Mouse (Mus musculus) bone marrow, adult 2 months (tissue): ENCODE measurements around the gene Zdhhc16. TPM values are rescaled to one million over a fixed set of nuclear protein-coding genes. Genes with fewer than 3 reads are reported as not detected.
"Not testable (repeated sequence)": the region's sequence is repeated elsewhere in the genome, so short reads cannot be mapped to it uniquely, and the experiment has no call there.

Experiments used
- H3K27ac ChIP-seq: fragments of 200-500 bp; 2 replicates; pipeline ENCODE4 v1.5.1; 2012; ENCODE audit warnings: low read depth, mild to moderate bottlenecking, control low read depth, inconsistent platforms, low read length; ENCODE audit not compliant: control insufficient read depth, poor library complexity, insufficient read depth
- H3K4me1 ChIP-seq: fragments of 200-500 bp; 2 replicates; pipeline ENCODE4 v1.6.1; 2011; ENCODE audit warnings: low read length; ENCODE audit not compliant: control insufficient read depth, insufficient read depth
- H3K4me3 ChIP-seq: fragments of 200-500 bp; replicated peaks from 2 replicates; pipeline ENCODE3; 2011; ENCODE audit warnings: mild to moderate bottlenecking, low read depth, low read length, control low read depth; ENCODE audit not compliant: control insufficient read depth
- CTCF ChIP-seq: fragments of 200-500 bp; IDR thresholded peaks from 2 replicates; pipeline ENCODE4 v1.5.1; 2011; ENCODE audit warnings: low read length, control low read depth; ENCODE audit not compliant: control insufficient read depth, insufficient read depth
- POLR2A ChIP-seq: fragments of 200-500 bp; IDR thresholded peaks from 2 replicates; pipeline ENCODE4 v1.6.1; 2011; ENCODE audit warnings: low read depth, mild to moderate bottlenecking, control low read depth, low read length, borderline replicate concordance; ENCODE audit not compliant: control insufficient read depth
- WGBS: fragments of 180-500 bp; shearing (Covaris S2); methylation state at CpG from one replicate; pipeline ENCODE4 v1.1.7; 2018; 5-methylcytosine and 5-hydroxymethylcytosine counted together
- polyA plus RNA-seq: library from polyadenylated mRNA; stranded (reverse); fragments of >200 nt; gene quantifications from 2 replicates; pipeline ENCODE4 v1.2.4, GENCODE M21; 2011; ENCODE audit warnings: low replicate concordance; ENCODE audit not compliant: missing spikeins, insufficient read depth, insufficient read length

Gene Zdhhc16
- polyA plus RNA-seq, 1 experiment: 59.8 TPM

DNA sequence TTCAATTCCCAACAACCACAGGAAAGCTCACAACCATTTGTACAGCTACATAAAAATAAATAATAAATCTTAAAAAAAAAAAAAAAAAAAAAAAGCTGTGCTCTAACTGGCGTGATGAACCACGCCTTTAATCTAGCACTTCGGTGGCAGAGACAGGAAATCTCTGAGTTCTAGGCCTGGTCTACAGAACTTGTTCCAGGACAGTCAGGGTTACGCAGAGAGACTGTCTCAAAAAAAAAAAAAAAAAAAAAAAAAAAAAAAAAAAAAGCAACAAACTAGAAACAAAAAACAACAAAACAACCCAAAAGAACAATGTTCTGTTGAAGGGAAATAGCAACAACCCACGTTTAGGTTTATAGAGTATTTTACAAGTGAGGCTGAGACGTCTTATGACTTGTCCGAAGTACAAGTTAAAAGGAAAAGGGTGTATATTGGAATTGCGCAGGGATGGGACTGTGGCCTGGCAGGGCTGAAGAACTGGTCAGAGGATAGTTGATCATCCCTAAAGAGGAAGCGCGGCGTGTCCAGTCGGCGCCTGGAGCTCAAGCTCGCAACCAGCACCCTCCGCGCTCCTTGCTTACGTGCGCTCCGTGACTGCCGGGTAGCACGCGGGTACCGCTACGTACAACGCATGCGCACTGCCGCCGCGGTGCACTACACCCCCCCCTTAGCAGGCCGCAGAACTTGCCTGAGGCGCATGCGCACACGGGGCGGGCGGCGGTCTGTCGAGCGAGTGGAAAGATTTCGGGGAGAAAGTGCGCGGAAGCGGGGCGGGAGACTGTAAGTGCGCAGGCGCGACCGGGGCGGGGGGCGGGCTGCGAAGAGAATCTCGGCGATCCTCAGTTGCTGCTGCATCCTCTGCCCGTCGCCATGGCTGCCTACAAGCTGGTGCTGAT, 21.9 kb upstream of the Zdhhc16 start, which contains the start of gene Pgam1:
Gene Pgam1 (plus strand): TSS at position 746 of the 896 bp plus-strand sequence.
- 2% methylated on average over 54 of the region's 54 CpGs for WGBS
- TF ChIP-seq POLR2A (peak; percentile 71; the same call in 1 of the 2 replicates), CTCF (no peak)
- peaks cover 6% of the 10 kb centered on the region for H3K4me1 ChIP-seq

DNA sequence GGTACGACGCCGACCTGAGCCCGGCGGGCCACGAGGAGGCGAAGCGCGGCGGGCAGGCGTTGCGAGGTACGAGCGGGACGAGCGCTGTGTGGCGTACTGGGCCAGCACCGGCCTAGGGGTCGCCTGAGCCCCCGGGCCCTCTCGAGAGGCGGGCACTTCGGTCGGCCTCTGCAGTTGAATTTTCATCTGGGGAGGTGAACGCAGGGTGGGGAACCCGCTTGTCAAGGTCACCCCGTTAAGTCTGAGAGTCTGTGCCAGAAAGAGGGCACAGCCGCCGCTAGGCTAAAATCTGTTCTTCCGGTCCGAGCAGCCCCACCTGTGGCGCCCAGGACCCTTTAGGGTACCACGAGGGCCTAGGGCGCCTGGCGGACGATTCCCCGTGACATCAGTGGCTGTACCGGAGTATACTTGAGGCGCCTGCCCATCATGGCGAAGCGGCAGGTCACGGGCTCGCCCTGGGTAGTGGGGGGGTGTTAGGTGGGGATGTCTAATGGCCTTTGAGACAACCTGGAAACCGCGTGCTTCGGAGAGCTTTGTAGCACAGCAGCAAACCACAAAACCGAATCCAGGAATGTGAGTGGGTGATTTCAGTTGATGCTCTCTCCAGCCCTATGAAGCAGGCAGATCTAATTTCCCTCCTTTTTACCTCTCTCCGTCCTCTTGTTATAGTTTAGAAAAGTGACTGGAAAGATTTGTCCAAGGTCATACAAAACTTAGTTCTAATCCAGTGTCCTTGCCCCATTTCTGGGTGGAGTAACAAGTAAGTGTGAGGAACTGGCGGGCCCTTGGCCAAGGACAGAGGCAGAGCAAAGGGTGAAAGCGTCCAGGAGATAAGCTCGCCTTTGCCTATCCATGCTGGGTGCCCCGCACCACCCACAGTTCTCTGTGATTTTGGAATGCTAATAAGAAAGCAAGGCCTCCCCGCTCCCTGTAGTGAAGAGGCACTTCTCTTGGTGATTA, 20.9 kb upstream of the Zdhhc16 start:
- TF ChIP-seq POLR2A (0 out of 2 replicates have a peak, but pooled peaks have one; percentile 18), CTCF (no peak)
- Histone ChIP-seq H3K4me3 (peak overlapping the region; percentile 73), H3K4me1 (peaks cover 3% of the 10 kb centered on the region), H3K27ac (peak overlapping the region; percentile 92)
- 1% methylated on average over 53 of the region's 53 CpGs for WGBS

More for the DNA sequence above, 21.9 kb upstream of the Zdhhc16 start, which contains the start of gene Pgam1:
- Histone ChIP-seq H3K4me3 (peak within 1 kb of the TSS; percentile 81), H3K27ac (peak within 1 kb of the TSS; percentile 92)

DNA sequence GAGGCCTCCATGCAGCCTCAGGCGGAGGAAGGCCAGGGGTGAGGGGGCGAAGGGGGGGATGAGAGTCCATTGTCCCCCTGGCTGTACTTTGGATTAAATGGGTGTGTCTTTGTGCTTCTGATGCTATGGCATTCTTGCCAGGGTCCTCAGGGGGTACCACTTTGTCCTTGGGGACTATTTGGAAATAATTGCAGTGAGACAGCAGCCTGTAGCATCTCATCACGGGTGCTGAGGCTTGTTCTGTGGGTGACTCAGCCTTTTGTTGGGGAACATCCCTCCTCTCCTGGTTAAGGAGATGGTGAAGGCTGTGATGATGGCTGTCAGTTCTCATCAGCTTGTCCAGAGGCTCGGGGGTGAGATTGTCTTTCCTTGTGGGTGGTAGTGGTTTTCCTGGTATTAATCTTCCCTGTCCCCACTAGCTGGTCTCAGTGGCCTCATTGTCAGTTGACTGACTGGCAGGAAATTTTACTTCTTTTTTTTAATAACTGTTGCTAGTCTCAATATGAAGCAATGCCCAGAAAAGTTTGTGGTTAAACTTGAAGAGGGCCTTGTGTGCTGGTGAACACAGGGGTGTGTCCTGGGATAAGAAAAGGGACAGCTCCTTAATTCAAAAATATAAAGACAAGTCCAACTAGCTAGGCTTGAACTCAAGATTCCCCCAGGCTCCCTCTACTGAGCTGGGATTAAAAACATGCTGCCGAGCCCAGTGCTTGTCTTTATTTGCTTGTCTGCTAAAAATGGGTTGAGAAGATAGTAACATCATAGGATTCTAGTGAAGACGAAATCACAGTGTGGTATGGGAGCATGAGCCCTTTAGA, 19.3 kb upstream of the Zdhhc16 start:
- Histone ChIP-seq H3K27ac (peak overlapping the region; percentile 92), H3K4me1 (peaks cover 3% of the 10 kb centered on the region), H3K4me3 (peak overlapping the region; percentile 54)
- no peak for TF ChIP-seq CTCF
- TF ChIP-seq POLR2A: no peak
- 23% methylated on average over 6 of the region's 6 CpGs for WGBS

DNA sequence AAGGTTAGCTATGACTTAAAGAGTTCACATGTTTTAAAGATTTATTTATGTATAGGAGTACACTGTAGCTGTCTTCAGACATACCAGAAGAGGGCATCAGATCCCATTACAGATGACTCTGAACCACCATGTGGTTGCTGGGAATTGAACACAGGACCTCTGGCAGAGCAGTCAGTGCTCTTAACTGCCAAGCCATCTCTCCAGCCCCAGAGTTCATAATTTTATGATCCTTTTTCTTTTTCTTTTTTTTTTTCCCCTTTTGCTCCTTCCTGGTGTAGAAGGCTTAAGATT, 18.7 kb upstream of the Zdhhc16 start:
- not testable (repeated sequence) for H3K4me3 ChIP-seq, H3K4me1 ChIP-seq
- H3K27ac ChIP-seq: peak overlapping the region; percentile 49; the same call in 1 of the 2 replicates

GRCm38 (mm10) chr19:41915294-41915693, 18.0 kb upstream of the Zdhhc16 start:
- 67% methylated on average over 3 of the region's 3 CpGs for WGBS
- Histone ChIP-seq H3K4me1 (peaks cover 3% of the 10 kb centered on the region), H3K4me3 (no peak overlapping the region), H3K27ac (no peak overlapping the region)
- TF ChIP-seq CTCF: no peak
- no peak for TF ChIP-seq POLR2A

DNA sequence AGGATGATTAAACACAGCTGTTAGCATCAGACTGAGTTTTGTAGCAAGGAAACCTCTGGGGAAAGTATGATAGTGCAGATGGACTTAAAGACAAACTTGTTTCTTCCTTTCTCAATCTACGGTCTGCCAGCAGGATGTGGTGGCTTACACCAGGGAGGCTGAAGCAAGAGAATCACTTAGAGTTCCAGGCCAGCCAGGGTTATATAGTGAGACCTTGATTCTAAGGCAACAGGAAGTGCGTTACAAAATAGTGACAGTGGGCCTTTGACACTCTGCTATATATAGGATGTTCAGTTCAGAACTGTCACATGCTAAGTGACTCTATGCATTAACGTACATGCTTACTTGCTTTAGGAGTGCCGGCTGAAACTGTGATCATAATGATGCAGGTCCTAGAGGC, 16.4 kb upstream of the Zdhhc16 start:
- H3K27ac ChIP-seq: peak overlapping the region; percentile 62
- WGBS: 37% methylated on average over 4 of the region's 4 CpGs
- no peak overlapping the region for H3K4me3 ChIP-seq
- TF ChIP-seq CTCF (no peak), POLR2A (no peak)
- H3K4me1 ChIP-seq: peaks cover 3% of the 10 kb centered on the region

- TF ChIP-seq POLR2A (no peak), CTCF (no peak)
- peaks cover 3% of the 10 kb centered on the region for H3K4me1 ChIP-seq
- no peak overlapping the region for H3K27ac ChIP-seq
- 58% methylated on average over 4 of the region's 4 CpGs for WGBS
- H3K4me3 ChIP-seq: no peak overlapping the region
Measured at GRCm38 (mm10) chr19:41919471-41919870, 13.8 kb upstream of the Zdhhc16 start.

GRCm38 (mm10) chr19:41920412-41921067, 12.7 kb upstream of the Zdhhc16 start:
- TF ChIP-seq CTCF: no peak
- no peak for TF ChIP-seq POLR2A
- Histone ChIP-seq H3K4me1 (peaks cover 1% of the 10 kb centered on the region), H3K4me3 (no peak overlapping the region), H3K27ac (no peak overlapping the region)
- 88% methylated on average over 5 of the region's 5 CpGs for WGBS
